12 mouse cellular contexts compared by ENCODE assay signal in the genomic region with DNA sequence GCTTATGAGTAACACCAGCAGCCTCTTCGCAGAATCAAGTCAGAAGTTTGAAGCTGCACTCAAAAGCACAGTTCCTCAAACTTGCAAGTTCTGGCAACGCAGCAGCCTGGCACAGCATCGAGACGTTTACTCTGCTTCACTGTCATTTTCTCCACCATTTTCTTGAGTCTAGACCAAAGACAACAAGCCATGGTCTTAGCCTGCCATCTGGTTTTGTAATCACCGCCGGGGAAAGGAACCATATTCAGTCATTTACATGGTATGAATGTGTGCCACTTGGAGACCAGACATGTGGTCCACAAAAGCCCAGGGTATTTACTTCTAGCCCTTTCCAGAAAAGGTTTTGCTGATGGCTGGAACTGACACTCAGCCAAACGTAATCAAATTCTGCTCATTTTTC.
"Had no signal": no experiment of that assay in that cellular context is flagged by ENCODE, and none has a peak within 500 bp of the region (broad histone marks: within the 10 kb centered on the region; RNA-seq: fewer than 3 reads in every experiment).

No protein-coding gene starts in this region.

- H3K36me3 ChIP-seq: limb, embryonic 13.5 days; liver, embryonic 12.5 days; midbrain, embryonic 15.5 days; neural tube, embryonic 12.5 days had no signal

- H3K4me1 ChIP-seq: midbrain, embryonic 15.5 days; neural tube, embryonic 12.5 days had no signal

- ATAC-seq: liver, embryonic 12.5 days; midbrain, embryonic 15.5 days had no signal

- H3K4me3 ChIP-seq: limb, embryonic 13.5 days; liver, embryonic 12.5 days; midbrain, embryonic 15.5 days; neural tube, embryonic 12.5 days had no signal

- H3K9ac ChIP-seq: limb, embryonic 13.5 days; liver, embryonic 12.5 days; lung, embryonic 14.5 days; midbrain, embryonic 15.5 days; neural tube, embryonic 12.5 days had no signal

- DNase-seq: kidney, postnatal 25 days; layer of hippocampus, adult 9-11 months; lung, embryonic 14.5 days; lung, postnatal 10 days; lung, postnatal 4 days; thymus, adult 18-20 months; thymus, postnatal 14 days had no signal

- H3K27ac ChIP-seq: limb, embryonic 13.5 days; liver, embryonic 12.5 days; midbrain, embryonic 15.5 days; neural tube, embryonic 12.5 days had no signal

- H3K27me3 ChIP-seq: limb, embryonic 13.5 days; liver, embryonic 12.5 days; midbrain, embryonic 15.5 days; neural tube, embryonic 12.5 days had no signal

- H3K4me2 ChIP-seq: limb, embryonic 13.5 days; liver, embryonic 12.5 days; lung, embryonic 14.5 days; midbrain, embryonic 11.5 days; midbrain, embryonic 15.5 days; neural tube, embryonic 12.5 days had no signal

- H3K9me3 ChIP-seq: limb, embryonic 13.5 days; liver, embryonic 12.5 days; midbrain, embryonic 15.5 days; neural tube, embryonic 12.5 days had no signal
